Mouse (Mus musculus): ENCODE results near the gene H2-T23.
"Not testable (repeated sequence)": the region's sequence is repeated elsewhere in the genome, so short reads cannot be mapped to it uniquely, and the experiment has no call there.

Gene H2-T23

DNA sequence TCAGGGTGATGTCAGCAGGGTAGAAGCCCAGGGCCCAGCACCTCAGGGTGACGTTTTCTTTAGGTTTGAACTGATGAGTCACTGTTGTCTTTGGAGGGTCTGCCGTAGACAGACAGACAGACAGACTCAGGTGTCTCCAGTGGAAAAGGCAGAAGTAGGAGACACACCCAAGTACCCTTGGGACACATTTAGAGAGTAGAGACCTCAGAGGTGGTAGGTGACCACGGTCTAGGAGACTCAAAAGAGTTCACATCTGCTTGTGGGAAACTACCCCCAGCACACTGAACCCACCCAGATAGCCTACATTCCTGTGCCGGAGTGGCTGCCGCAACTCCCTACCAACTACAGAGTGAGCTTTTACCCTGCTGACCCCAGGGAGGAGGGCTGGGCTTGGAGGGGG is 17.7 kb downstream of the H2-T23 start:
- H3K27me3 ChIP-seq (ENCODE audit: control insufficient read depth, insufficient read depth, low read length, poor library complexity, severe bottlenecking): no peaks in the 10 kb centered on the region
- H3K36me3 ChIP-seq (ENCODE audit: control insufficient read depth, insufficient read depth, low read length, poor library complexity, severe bottlenecking): peaks cover 21% of the 10 kb centered on the region
- no peak for DNase-seq (ENCODE audit: low read depth, low spot score)

DNA sequence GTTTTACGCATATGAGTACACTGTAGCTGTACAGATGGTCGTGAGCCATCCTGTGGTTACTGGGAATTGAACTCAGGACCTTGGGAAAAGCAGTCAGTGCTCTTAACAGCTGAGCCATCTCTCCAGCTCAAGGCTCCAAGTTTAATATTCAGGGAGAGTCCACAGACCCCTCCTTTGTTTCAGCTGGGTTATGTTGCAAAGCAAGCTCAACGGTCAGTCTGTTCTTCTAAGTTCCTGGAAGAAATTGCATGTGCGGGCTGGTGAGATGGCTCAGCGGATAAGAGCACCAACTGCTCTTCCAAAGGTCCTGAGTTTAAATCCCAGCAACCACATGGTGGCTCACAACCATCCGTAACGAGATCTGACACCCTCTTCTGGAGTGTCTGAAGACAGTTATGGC is 28.2 kb downstream of the H2-T23 start:
- DNase-seq (ENCODE audit: low read depth, low spot score); H3K27me3 ChIP-seq (ENCODE audit: control insufficient read depth, insufficient read depth, low read length, poor library complexity, severe bottlenecking); H3K36me3 ChIP-seq (ENCODE audit: control insufficient read depth, insufficient read depth, low read length, poor library complexity, severe bottlenecking): not testable (repeated sequence)

DNA sequence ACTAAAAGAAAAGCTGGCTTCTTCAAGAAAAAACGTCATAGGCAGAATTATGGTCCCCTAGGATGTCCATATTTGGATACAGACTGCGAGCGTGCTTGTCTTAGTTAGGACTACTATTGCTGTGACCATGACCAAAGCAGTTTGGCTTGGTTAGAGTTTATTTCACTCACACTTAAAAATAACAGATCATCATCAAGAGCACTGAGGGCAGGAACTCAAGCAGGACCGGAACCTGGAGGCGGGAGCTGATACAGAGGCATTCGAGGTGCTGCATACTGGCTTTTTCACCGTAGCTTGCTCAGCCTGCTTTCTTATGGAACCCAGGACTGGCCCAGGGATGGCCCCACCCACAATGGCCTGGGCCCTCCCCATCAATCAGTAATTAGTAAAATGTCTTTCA is 29.3 kb downstream of the H2-T23 start:
- H3K36me3 ChIP-seq (ENCODE audit: control insufficient read depth, insufficient read depth, low read length, poor library complexity, severe bottlenecking): no peaks in the 10 kb centered on the region
- no peak for DNase-seq (ENCODE audit: low read depth, low spot score)
- H3K27me3 ChIP-seq (ENCODE audit: control insufficient read depth, insufficient read depth, low read length, poor library complexity, severe bottlenecking): no peaks in the 10 kb centered on the region

DNA sequence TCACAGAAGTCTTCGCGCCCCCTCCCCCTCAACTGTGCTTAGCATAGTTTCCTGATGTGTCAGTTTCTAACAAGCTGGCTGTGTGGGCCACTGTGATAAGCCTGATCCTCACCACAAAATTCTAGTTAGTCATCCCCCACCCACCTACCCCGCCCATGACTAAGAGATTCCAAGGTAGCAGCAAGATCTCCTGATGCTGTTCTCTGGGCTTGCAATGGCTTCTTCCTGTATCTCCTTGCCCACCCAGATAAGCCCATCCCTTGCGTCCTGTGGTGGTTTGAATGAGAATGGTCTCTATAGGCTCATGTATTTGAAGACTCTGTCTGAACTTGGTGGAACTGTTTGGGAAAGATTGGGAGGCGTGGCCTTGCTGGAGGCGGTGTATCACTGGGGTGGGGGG is 30.7 kb downstream of the H2-T23 start:
- peak; percentile 20 for DNase-seq (ENCODE audit: low read depth, low spot score)
- no peaks in the 10 kb centered on the region for H3K27me3 ChIP-seq (ENCODE audit: control insufficient read depth, insufficient read depth, low read length, poor library complexity, severe bottlenecking)
- H3K36me3 ChIP-seq (ENCODE audit: control insufficient read depth, insufficient read depth, low read length, poor library complexity, severe bottlenecking): no peaks in the 10 kb centered on the region

DNA sequence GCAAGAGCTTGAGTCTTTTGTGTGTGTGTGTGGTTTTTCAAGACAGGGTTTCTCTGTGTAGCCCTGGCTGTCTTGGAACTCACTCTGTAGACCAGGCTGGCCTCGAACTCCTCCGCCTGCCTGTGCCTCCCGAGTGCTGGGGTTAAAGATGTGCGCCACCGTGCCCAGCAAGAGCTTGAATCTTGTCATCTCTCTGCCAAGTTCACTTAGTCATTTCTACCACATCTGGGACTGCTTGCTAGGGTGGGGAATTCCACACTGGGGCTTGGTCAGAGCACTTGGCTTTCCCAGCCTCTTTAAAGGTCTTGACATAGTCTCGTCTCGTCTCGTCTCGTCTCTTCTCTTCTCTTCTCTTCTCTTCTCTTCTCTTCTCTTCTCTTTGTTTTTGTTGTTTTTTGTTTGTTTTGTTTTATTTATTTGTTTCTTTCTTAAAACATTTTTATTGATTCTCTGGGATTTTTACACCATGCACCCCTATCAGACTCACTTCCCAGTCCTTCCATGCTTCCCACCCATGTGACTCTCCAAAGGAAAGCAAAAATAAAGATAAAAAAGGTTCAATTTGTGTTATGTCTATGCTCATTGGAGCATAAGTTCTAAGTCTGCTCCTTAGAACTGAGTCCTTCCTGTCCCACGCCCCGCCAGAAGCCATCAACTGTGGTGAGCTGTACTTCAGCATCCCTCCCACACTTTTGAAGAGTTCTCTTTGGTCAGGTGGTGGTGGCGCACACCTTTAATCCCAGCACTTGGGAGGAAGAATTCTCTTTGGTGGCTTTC is 31.3 kb downstream of the H2-T23 start:
- DNase-seq (ENCODE audit: low read depth, low spot score): peak; percentile 51
- no peaks in the 10 kb centered on the region for H3K36me3 ChIP-seq (ENCODE audit: control insufficient read depth, insufficient read depth, low read length, poor library complexity, severe bottlenecking)
- no peaks in the 10 kb centered on the region for H3K27me3 ChIP-seq (ENCODE audit: control insufficient read depth, insufficient read depth, low read length, poor library complexity, severe bottlenecking)

DNA sequence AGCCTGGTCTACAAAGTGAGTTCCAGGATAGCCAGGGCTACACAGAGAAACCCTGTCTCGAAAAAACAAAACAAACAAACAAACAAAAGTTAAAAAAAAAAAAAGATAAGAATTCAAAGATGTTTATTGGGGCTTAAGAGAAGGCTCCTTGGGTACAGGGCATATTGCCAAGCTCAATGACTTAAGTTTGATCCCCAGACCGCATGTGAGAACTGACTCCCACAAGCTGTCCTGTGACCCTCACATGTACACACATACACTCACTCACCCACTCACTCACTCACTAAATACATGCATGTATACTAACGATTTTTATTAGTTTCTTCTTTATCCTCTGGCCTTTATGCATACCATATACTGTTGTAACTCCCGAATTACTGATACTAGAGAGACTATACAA is 32.3 kb downstream of the H2-T23 start:
- DNase-seq (ENCODE audit: low read depth, low spot score): peak; percentile 31
- Histone ChIP-seq H3K36me3 (ENCODE audit: control insufficient read depth, insufficient read depth, low read length, poor library complexity, severe bottlenecking) (no peaks in the 10 kb centered on the region), H3K27me3 (ENCODE audit: control insufficient read depth, insufficient read depth, low read length, poor library complexity, severe bottlenecking) (no peaks in the 10 kb centered on the region)

DNA sequence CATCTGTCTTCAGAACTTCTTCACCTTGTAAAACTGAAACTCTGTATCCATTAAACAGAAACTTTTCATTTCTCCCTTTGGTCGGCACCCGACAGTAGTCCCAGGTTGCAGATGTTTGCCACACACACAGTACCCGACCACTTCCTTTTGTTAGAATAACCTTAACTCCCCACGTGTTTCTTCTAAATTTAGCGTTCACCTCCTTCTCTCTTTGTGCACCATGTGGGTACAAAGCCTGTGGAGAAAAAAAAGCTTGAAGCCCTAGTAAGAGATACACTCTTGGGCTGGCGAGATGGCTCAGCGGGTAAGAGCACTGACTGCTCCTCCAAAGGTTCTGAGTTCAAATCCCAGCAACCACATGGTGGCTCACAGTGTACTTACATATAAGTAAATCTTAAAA is 33.3 kb downstream of the H2-T23 start:
- peak; percentile 85 for DNase-seq (ENCODE audit: low read depth, low spot score)
- Histone ChIP-seq H3K27me3 (ENCODE audit: control insufficient read depth, insufficient read depth, low read length, poor library complexity, severe bottlenecking) (no peaks in the 10 kb centered on the region), H3K36me3 (ENCODE audit: control insufficient read depth, insufficient read depth, low read length, poor library complexity, severe bottlenecking) (no peaks in the 10 kb centered on the region)

DNA sequence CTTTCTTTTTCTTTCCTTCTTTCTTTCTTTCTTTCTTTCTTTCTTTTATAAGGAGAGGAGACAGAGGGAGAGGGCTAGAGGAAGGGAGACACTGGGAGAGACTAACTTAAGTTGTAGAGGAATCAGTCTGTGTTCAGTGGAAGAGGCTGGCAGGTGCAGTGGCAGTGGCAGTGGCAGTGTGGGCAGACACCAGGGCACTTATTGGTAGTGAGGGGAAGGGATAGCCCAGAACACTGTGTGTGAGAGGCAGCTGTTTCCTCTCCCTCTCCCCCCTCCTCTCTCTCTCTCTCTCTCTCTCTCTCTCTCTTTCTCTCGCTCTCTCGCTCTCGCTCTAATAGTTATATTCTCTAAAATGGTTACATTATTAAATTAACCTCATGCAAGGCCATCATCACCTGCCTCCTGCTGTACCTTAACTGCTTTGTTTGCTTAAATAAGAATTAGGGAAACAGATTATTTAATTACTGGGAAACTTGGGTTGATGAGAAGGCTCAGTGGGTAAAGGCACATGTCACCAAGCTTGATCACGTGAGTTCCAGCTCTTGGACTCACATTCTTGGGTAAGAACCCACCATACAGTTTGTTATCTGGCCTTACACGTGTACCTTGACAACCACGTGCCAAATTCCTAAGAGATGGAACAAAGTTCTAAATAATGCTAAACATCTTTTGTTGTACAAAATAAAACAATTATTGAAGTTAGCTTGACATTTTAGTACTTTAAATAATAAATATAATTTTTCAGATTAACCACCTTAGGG is 33.9 kb downstream of the H2-T23 start:
- peak; percentile 65 for DNase-seq (ENCODE audit: low read depth, low spot score)

DNA sequence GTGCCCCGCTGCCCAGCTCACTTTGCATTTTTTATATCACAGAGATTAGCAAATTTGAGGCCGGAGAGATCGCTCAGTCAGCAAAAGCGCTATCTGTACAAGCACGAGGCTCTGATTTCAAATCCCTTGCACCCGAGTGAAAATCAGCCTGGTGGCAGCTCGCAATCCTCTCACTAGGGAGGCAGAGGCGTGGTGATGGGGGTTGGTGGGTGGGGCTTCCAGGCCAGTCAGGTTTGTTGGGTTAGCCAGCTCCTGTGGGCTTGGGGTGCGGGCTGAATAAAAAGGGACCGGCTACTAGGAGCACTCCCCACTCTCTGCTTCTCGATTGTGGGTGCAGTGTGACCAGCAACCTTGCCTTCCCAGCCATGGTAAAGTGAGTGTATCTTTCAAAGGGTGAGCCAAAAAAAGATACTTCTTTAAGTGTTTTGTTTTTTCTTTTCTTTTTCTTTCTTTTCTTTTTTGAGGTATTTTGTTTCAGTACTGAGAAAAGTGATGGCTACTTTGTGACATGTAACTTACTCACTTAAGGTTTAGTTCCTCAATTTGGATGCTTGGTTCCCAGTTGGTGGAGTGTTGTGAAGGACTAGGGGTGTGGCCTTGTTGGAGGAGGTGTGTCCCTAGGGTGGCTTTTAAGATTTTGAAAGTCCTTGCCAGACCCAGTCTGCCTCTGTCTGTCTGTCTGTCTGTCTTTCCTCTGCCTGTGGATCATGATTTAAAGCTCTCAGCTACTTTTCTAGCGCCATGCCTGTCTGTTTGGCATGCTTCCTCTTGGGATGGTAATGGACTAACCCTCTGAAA is 34.7 kb downstream of the H2-T23 start:
- DNase-seq (ENCODE audit: low read depth, low spot score): peak; percentile 90
- H3K27me3 ChIP-seq (ENCODE audit: control insufficient read depth, insufficient read depth, low read length, poor library complexity, severe bottlenecking): no peaks in the 10 kb centered on the region
- H3K36me3 ChIP-seq (ENCODE audit: control insufficient read depth, insufficient read depth, low read length, poor library complexity, severe bottlenecking): no peaks in the 10 kb centered on the region

More for the DNA sequence above, 33.9 kb downstream of the H2-T23 start:
- no peaks in the 10 kb centered on the region for H3K27me3 ChIP-seq (ENCODE audit: control insufficient read depth, insufficient read depth, low read length, poor library complexity, severe bottlenecking)
- H3K36me3 ChIP-seq (ENCODE audit: control insufficient read depth, insufficient read depth, low read length, poor library complexity, severe bottlenecking): no peaks in the 10 kb centered on the region

DNA sequence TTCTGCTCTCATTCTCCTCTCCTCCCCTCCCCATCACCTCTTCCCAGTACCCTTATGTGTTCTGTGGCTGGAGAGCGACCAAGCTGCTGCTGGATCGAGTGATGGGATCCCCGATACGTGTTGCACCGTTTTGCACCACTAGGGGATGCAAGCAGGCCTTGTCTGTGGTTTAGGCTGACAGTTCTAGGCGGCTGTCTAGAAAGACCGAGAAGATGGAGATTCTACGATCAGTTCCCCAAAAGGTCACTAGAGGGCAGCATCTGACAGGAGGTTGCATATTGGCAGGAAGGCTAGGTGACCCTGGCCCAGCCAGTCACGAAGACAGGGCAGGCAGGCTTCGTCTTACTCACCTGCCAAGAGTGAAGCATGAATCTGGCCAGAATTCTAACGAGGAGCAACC is 35.7 kb downstream of the H2-T23 start:
- H3K36me3 ChIP-seq (ENCODE audit: control insufficient read depth, insufficient read depth, low read length, poor library complexity, severe bottlenecking): no peaks in the 10 kb centered on the region
- peak; percentile 99 for DNase-seq (ENCODE audit: low read depth, low spot score)
- H3K27me3 ChIP-seq (ENCODE audit: control insufficient read depth, insufficient read depth, low read length, poor library complexity, severe bottlenecking): no peaks in the 10 kb centered on the region

DNA sequence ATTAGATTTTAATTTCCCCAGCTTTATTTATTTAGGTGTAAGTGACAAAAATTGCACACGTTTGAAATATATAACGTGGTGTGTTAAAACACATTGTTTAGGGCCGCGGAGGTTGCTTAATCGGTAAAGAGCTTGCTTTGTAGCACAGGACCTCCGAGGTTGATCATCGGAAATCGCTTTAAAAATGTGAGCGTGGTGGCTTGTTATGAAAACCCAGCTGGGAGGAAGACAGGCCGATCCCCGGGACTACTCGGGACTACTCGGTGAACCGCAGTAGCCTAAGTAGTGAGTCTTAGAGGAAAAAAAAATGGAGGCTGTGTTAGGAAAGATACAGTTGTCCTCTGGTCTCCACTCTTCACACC is 37.8 kb downstream of the H2-T23 start:
- DNase-seq (ENCODE audit: low read depth, low spot score): no peak
- no peaks in the 10 kb centered on the region for H3K36me3 ChIP-seq (ENCODE audit: control insufficient read depth, insufficient read depth, low read length, poor library complexity, severe bottlenecking)
- H3K27me3 ChIP-seq (ENCODE audit: control insufficient read depth, insufficient read depth, low read length, poor library complexity, severe bottlenecking): no peaks in the 10 kb centered on the region

DNA sequence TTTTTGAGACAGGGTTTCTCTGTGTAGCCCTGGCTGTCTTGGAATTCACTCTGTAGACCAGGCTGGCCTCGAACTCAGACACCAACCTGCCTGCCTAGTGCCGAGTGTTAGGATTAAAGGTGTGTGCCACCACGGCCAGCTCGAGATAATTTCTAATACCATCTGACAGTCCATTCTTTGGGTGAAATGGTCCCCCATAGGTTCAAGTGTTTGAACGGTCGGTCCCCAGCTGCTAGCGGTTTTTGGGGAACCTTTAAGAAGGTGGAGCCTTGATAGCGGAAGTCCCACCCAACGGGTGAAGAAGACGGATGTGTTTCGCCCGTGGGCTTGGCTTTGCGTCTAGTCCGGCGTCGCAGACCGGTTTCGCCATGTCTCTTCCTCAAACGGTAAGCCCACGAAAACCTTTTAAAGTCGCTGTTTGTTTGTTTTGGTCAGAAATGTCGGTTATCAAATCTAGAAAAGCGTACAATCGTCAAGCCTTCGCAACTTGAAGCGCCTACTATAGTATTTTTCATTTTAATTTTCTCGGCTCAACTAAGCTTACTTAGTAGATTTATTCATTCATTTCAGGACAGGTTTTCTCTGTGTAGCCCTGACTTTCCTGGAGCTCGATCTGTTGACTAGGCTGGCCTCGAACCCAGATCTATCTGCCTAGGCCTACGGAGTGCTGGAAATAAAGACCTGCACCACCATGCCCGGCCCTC is 38.3 kb downstream of the H2-T23 start:
- Histone ChIP-seq H3K27me3 (ENCODE audit: control insufficient read depth, insufficient read depth, low read length, poor library complexity, severe bottlenecking) (no peaks in the 10 kb centered on the region), H3K36me3 (ENCODE audit: control insufficient read depth, insufficient read depth, low read length, poor library complexity, severe bottlenecking) (no peaks in the 10 kb centered on the region)
- peak; percentile 93 for DNase-seq (ENCODE audit: low read depth, low spot score)

DNA sequence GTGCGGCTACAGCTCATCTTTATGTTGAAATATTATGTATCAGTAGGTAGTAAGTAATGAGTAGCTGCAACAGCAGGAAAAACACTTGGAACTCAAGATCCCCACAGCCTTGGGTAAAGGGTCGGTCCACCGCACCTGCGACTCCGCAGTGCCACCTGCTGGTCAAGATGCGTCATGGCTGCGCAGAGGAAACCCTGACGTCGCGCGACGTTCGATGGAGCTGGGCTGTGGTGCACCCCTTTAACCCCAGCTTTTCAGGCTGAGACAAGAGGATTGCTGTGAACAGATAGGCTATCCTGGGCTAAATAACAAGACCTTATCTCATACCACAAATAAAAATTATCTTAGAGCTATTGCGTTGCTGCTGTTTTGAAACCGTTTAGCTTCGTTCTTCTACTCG is 39.0 kb downstream of the H2-T23 start:
- DNase-seq (ENCODE audit: low read depth, low spot score): peak; percentile 93
- Histone ChIP-seq H3K27me3 (ENCODE audit: control insufficient read depth, insufficient read depth, low read length, poor library complexity, severe bottlenecking) (no peaks in the 10 kb centered on the region), H3K36me3 (ENCODE audit: control insufficient read depth, insufficient read depth, low read length, poor library complexity, severe bottlenecking) (peaks cover 1% of the 10 kb centered on the region; the same call in 1 of the 2 replicates)

DNA sequence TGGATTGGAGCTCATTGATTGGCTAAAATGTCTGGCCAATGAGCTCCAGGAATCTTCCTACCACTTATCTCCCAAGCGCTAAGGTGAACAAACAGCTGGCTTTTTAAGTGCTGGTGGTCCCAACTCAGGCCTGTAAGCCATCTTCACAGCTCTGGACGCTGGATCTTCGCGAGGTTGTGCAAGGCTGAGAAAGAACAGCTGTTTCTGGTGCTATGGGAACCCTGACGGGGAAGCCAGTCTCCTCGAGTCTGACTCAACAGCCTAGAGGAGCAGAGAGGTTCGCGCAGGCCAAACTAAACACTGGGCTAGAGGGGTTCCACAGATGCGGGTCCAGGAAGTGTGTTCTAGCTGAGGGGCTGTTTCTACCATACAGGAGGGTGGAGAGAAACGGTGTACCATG is 40.9 kb downstream of the H2-T23 start:
- no peaks in the 10 kb centered on the region for H3K27me3 ChIP-seq (ENCODE audit: control insufficient read depth, insufficient read depth, low read length, poor library complexity, severe bottlenecking)
- DNase-seq (ENCODE audit: low read depth, low spot score): no peak
- H3K36me3 ChIP-seq (ENCODE audit: control insufficient read depth, insufficient read depth, low read length, poor library complexity, severe bottlenecking): peaks cover 2% of the 10 kb centered on the region; the same call in 1 of the 2 replicates
